Mouse (Mus musculus) spleen, postnatal 14 days (tissue): Measurements from ENCODE around the gene Gm17693.
"Not testable (repeated sequence)": the region's sequence is repeated elsewhere in the genome, so short reads cannot be mapped to it uniquely, and the experiment has no call there.

Source experiments
- DNase-seq, 2 experiments: peaks; one replicate each; pipeline ENCODE4 v3.0.0; 2021 to 2022; ENCODE audit warnings: low spot score in 2 of 2

The Gm17693 gene

GRCm38 (mm10) chrX:125705144-125705543, at the start of gene Gm17693:
Gm17693 (plus strand) TSS chrX:125705444.
- DNase-seq, result not testable (repeated sequence)
